Mouse (Mus musculus): ENCODE results near the gene Heg1.
A peak's percentile ranks its signal among the peaks of the same experiment; 100 is the strongest.

The Heg1 gene

DNA sequence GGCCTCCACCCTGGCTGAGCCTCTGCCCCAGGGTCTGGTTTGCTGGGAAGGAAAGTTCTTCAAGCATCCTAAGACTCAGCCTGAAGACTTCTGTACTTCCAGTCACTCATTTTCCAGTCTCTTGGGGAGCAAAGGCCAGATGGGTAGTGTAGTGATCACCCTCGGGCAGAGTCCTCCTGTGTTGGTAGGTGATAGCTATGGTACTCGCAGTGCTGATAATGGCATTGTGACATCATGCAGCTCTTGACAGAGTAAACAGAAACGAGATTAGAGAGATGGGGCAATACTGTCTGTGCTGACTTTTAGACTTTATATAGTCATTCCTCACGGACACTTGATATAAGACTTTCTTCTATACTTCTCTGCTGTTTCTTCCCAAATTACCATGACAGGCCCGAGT, 88.6 kb downstream of the Heg1 start:
- DNase-seq (ENCODE audit: low spot score): no peak

DNA sequence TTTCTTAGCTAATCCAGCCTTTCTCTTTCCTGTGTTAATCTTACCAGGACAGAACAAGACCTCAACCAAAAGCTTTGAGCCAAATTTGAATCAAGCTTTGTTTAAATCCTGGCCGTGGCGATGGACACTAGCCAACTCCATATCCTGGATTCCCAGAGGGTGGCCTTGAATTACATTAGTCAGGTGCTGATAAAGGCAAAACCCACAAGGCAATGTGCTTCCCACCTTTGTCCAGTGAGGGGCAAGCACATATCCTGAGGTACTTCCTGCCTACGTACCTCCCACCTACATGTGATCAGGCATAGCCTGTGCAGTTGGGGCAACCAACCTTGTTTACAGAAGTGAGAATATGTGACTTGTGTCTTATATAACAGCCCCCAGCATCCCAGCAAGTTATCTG, 90.8 kb downstream of the Heg1 start:
- peak; percentile 11 for DNase-seq (ENCODE audit: low spot score)

DNA sequence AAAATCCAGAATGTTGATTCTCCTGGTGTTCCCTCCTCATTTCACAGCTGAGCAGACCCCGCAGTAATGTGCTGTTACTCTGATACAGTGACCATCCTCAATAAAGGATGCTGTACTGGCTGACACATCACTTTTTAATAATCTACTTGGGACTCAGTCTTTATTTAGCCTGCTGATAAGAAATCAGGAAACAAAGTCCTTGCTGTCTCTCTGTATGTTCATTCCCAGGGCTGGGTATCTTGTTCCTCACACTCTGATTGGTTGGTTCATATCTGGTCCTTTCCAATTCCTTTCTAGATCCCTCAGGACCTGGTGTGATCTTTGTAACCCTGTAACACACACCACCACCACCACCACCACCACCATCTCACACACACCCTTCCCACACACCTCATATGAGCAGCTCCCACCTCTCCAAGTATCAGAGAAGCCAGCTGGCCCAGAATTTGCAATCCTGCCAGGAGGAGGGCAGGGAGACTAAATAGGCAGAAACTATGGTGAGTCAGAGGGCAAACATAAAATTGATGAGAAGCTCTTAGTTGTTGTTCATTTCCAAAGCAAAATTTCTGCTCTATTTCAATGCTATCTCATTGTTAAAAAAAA, 91.7 kb downstream of the Heg1 start:
- DNase-seq (ENCODE audit: low spot score): no peak

DNA sequence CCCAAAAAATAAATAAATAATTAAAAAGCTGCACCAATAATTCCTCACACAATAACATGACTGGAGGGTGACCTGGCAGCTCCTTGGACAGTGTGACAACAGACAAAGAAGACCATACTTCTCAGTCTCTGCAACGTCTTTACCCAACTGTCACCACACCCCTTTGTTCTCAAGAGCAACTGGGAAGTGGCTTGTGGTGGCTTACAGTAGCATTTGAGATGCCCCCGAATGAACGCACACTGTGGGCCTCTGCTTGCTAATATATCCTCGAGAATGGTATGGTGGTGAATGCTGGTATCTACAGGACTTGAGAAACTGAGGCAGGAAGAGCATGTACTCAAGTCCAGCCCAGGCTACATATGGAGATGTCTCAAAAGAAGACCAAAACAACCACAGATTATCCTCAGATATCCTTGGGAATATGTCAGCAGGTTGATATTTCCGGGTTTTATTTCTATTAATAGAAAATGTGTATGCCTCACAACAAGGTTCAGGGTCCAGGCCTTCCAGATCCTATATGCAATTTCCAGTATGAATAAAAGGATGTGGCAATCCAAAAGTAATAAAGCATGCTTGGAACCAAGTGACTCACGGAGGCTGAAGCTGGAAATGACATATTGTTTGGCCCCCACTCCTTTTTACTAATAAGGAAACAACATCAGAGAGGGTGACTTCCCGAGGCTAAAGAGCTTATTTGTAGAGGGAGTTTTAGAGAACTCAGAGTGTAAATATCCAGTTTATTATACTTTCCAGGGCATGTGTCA, 92.8 kb downstream of the Heg1 start:
- DNase-seq (ENCODE audit: low spot score): no peak

DNA sequence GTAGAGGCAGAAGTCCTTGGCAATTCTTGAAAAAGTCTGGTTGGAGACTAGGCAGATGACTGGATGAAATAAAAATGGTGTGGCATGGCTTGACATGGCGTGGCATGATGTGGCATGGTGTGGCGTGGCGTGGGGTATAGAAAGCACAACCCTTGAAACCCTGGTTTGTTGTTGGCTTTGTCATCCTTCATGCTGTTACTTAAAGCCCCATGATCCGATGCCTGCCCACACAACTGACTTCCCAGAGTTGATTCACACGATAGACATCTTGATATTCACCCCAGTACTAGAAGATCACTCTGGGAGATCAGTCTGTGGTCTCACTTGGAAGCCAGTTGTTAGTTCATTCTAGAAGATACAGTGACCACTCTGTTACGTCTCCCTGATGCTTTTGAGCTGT, 93.4 kb downstream of the Heg1 start:
- no peak for DNase-seq (ENCODE audit: low spot score)

DNA sequence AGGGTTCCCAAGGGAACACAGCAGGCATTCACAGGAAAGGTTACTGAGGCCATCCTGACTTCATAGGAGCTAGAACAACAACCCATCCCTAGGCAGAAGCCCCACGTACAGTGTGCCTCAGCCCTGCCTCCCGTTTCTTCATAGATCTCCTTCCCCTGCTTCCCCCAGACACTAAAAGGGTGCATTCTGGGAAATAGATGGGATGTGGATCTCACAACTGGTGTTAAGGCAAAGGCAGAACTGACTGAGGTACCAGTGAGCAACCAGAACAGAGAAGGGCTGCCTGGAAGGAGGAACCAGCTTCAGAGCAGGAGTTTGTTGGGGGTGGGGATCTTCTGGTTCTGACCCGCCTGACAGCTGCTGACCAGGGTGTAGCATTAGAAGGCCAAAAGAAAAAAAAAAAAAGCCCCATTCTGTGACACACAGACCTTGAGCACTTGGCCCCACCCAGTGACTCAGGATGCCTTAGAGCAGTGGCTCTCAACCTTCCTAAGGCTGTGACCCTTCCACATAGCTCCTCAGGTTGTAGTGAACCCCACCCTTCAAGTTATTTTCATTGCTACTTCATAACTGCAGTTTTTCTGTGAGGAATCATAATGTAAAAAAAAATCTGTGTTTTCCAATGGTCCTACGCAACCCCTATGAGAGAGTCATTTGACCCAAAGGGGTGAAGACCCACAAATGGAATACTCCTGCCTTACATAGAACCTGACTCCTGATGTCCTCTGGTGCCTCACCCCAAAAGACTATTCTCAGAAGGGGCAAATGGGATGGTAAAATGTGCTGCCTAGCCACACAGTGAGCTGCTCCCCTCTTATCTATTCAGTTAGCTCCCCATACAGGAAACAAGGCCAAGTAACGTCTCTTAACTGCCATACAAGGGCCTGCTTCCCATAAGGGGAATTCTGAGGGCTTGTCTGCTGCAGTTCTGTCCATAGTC, 97.9 kb downstream of the Heg1 start:
- no peak for DNase-seq (ENCODE audit: low spot score)

DNA sequence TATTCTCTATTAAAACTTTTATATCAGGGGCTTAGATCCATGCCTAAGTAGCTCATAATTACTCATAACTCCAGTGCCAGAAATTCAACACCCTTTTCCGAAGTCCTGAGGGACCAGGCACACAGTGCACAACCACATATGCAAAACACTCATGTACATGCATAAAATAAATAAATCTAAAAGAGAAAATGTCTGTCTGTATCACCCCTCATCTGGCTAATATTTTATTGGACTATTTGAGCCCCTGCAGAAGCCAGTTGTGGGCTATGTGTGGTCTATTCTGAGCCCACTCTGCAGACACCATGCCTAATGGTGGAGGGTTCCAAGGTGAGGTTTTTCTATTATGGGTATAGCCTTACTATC, 98.5 kb downstream of the Heg1 start:
- no peak for DNase-seq (ENCODE audit: low spot score)

DNA sequence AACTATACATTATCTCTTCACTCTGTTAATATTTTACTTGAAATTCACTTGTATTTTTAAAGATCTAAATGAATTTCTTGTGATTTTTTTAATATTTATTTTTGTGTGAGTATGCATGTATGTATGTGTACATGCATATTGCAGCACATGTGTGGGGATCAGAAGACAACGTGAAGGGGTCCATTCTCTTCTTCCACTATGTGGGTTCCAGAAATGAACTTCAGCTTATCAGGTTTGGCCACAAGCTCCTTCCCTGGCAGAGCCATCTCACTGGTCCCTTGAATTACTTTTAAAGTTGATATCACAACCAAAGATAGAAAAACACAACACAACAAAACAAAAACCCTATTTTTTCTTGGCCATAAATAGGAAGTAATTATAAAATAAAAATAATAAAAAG, 100.4 kb downstream of the Heg1 start:
- DNase-seq (ENCODE audit: low spot score): no peak

DNA sequence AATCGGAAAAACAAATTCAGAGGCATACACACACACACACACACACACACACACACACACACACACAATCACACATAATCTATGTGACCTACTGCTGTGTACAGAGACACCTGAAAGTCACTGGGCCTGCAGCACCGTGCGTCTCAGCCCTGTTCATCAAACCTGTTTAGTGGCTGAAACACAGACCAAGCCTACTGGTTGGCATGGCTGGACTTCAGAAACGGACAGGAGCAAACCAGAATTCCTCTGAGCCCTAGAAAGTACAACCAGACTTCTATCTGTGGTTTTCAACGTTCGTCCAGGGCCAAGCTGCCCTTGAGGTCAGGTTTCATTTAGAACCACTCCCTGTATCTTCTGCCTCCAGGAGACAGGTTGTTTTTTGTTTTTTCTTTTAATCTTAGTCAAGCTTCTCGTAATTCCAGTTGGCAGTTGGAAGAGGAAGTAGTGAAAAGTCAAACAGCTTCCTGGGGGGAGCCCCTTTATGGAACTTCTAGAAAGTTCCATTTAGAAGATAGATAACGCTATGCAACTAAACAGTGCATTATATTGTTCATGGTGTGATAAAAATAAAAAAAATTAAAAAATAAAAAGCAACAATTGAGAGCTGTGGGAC, 101.0 kb downstream of the Heg1 start:
- no peak for DNase-seq (ENCODE audit: low spot score)

DNA sequence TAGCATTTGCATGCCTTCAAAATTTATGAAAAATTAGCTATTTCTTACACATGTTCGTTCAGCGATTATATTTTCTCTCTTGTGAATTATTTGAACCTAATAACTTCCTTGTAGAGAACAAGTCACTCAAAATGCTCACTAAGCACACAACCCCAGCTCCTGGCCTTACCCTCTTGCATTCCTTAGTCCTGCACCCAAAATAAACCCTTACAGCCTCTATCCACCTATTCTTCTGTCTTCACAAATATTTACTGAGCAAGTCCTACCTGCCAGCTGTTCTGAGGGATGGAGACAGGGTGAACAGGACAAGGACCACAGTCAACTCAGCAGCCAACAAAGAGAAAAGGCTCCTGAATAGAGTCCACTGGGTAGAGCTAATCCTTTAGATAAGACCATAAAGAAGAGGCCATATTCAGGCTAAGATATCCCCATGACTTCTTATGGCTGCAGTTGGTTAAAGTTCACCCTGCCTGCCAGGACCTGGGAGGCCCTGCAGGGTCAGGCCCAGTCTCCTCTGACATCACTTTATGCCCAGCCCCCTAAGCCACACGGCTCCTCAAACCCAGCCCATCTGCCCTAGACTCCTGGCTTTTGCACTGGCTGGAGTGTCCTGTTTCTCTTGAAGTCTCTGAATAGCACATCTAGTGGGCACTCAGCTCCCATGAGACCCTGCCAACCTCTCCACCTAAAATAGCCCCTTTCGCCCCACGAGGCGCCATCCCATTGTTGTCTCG, 102.7 kb downstream of the Heg1 start:
- DNase-seq (ENCODE audit: low spot score): no peak

DNA sequence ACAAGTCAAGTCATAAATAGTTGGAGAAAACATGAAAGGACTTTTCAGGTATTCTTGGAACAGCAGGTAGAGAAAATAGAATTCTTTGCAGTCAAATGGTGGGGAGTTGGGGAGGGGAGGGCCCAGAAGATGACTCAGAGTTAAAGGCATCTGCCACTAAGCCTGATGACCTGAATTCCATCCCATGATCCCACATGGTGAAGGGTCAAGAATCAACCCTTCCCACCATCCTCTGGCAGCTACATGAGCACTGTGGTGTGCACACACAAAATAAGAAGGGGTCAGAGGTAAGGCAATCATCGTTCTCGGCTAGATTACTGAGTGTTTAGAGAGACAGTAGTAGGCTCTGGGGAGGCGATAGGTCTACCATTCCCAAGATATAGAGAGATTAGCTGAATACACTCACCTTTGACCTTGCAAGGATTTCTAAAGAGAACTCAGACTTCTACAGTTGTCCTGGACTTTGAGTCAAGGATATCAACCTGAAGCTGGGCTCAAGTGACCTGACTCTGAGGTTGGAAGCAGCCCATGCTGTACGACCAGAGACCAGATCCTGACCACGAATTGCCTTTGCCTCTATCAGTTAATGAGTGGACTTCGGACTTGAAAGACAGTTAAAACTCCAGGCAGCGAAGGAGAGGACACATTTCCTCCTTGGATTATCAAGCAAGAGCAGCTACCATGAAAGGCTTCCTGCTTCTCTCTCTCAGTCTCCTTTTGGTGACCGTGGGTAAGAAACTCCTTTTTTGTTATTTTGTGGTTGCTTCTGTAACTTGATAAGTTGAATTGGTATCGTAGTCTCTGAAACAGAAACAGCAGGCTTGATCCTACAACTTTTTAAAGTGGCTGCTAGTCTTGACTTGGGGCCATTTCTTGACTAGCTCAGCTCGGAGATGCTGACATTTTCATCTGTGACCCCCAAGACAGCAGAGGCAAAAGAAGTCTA, 109.9 kb downstream of the Heg1 start, which contains the start of gene Muc13:
Muc13 (plus strand) TSS at position 192 of the 946 bp plus-strand sequence.
- DNase-seq (ENCODE audit: low spot score): no peak

DNA sequence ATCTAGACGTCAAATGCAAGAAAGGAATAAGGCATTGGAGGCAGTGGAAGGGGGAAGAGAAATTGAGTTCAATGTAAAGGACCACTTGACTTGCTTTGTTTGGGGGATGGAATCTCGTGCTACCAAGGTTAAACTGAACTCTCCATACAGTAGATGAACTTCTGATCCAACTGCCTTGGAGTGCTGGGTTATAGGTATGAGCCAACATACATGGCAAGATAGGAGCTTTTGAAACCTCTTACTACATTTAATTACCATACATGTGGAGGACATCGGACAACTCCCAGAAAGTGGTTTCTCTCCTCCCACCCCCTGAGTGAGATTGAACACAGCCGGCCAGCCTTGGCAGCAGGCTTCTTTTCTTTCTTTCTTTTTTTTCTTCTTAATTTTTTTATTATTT, 110.9 kb downstream of the Heg1 start:
- no peak for DNase-seq (ENCODE audit: low spot score)

DNA sequence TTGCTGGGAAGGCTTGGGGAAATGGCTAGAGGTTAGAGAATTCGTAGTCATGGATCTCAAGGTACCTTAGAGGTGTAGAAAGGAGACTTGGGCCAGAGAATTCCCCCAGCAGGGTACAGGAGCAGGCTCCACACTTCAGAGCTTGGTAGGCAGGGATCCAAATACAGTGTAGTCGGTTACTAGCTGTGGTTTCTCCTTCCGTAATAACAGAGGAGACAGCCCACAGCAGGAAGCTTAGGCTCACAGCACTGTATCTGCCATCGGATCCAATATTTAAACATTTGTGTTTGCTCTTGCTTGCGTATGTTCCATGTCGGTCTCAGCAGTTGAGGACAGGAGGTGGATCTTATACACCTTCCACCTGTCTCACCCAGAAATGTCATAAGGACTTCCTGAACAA, 111.7 kb downstream of the Heg1 start:
- DNase-seq (ENCODE audit: low spot score): no peak

DNA sequence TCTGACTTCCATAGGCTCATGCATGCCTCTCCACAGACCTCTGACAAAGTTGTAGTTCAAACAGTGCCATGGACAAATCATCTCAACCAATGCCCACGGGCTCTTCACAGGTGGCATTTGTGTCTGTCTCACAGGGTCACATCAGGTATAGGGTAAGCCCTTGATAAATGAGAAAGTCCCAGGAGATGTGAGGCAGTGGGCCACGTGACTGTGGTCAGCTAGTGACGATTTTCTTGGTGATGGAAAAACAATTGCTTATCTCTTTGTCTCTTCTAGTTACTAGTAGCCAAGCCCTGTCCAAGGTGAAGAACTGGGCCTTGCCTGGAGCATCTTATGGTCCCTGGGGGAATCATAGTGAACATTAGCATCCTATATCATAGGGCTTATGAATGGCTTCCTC, 112.6 kb downstream of the Heg1 start:
- DNase-seq (ENCODE audit: low spot score): no peak

DNA sequence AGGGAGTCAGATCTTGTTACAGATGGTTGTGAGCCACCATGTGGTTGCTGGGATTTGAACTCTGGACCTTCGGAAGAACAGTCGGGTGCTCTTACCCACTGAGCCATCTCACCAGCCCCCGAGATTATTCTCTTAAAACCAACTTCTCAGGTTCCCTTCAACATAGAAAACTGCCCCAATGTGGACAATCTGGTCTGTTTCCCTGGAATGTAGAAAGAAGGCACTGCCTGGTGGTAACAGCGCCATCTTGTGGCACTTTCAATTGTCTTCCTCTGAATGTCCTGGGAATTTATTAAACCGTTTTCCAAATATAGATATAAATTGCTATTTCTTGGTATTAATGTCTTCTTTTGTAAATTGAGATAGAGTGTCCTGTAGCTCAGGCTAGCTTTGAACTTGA, 113.7 kb downstream of the Heg1 start:
- DNase-seq (ENCODE audit: low spot score): peak; percentile 25

DNA sequence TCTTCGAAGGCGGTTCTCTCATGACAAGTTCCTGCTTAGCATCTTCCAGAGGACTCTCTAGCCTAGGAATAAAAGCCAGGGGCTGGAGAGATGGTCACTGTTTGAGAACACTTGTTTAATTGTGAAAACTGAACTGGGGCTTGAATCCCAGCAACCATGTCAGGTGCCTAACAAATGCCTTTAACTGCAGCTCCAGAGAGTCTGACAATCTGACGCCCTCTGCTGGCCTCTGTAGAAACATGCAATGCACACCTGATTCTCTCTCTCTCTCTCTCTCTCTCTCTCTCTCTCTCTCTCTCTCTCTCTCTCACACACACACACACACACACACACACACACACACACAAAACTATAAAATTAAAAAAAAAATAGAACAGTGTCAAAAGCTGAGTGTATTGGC, 125.8 kb downstream of the Heg1 start:
- DNase-seq (ENCODE audit: low spot score): no peak

DNA sequence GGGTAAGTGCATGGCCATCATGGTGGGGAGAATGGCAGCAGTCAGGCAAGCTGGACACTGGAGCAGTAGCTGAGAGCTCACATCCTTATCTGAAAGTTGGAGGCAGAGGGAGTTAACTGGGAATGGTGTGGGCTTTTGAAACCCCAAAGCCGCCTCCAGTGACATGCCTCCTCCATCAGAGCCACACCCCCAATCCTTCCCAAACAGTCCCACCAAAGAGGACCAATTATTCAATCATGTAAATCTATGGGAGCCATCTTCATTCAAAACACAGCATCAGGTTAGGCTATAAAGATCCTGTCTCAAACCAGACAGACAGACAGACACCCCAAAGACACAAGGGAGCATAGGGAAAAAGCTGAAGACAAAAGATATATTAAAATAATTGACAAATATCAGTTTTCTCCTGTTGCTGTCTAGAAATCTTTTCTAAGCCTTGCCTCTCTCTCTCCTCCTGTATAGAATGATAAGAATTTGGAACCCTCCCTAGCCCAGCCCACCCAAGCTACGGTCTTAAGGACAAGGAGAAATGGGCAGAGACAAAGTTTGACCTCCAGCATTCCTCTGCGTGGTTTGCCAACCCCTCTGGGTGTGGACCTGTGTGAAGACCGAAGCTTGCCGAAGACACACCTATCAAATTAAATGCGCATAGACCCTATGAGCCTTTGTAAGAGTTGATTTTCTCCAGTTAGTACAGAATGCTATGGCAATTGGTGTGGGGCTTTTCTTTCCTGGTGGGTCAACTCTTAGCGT, 134.4 kb downstream of the Heg1 start:
- DNase-seq (ENCODE audit: low spot score): no peak

DNA sequence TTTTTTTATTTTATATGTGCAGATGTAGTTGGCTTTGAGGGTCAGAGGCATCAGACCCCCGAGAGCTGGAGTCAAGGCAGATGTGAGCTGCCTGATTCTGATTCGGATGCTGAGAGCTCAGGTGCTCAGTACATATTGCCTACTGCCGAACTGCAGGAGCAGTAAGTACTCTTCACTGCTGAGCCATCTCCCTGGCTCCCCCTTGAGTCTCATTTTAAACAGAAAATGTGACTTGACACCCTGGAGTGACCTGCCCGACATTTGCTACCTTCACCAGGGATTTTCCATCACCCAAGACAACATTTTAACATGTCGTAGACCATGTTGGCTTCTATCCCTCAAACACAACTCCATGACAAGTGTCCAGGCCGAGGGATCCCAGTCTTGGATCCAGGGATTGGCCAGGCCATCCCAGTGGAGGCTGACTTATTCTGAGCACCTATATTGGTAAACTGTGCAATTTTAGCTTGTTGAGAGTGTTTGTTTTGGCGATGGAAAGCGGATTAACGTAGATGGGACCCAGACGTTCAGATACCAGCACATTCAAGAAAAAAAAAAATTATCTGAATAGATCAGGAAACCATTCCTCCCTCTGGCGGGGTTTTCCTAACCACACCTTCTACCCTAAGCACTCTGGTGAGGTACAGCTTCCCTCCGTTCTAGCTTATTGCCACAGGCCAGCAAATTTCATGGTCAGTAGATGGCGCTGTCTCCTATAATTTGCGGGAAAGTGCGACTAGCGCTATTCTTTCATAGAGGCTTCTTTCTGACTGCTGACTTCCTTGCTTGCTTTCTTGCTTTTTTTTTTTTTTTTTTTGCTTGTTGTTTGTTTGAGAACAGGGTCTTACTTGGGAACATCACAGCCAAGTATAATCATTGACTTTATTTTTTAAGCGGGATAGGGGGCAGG, 136.4 kb downstream of the Heg1 start:
- peak; percentile 80 for DNase-seq (ENCODE audit: low spot score)

All from testis, postnatal 14 days (tissue).